Mouse (Mus musculus) intestine, embryonic 14.5 days (tissue): ENCODE data around the gene Slc22a16. TPM values are rescaled to one million over a fixed set of nuclear protein-coding genes. Genes with fewer than 3 reads are reported as not detected.

Experiments used
- ATAC-seq: fragments of 200-750 bp; cut with Nextera tagmentation; replicated peaks from 2 replicates; pipeline ENCODE4 v1.8.0; 2017; ENCODE audit warnings: low read depth, moderate number of reproducible peaks, moderate TSS enrichment, moderate library complexity; ENCODE audit not compliant: low FRiP score, low TSS enrichment
- DNase-seq: peaks from one replicate; pipeline ENCODE4 v3.0.0-alpha.2; 2018; ENCODE audit warnings: low spot score
- H3K27ac ChIP-seq: fragments of 300-500 bp; sonication (generic); 2 replicates; pipeline ENCODE4 v1.5.1; 2014; ENCODE audit warnings: low read depth, mild to moderate bottlenecking, control low read depth
- H3K27me3 ChIP-seq: fragments of 300-500 bp; sonication (generic); replicated peaks from 2 replicates; pipeline ENCODE4 v1.6.1; 2014; ENCODE audit warnings: low read length, control low read depth; ENCODE audit not compliant: control insufficient read depth, insufficient read depth
- H3K36me3 ChIP-seq: fragments of 300-500 bp; sonication (generic); 2 replicates; pipeline ENCODE4 v1.6.1; 2014; ENCODE audit warnings: low read length, control low read depth; ENCODE audit not compliant: control insufficient read depth, insufficient read depth
- H3K4me1 ChIP-seq: fragments of 300-500 bp; sonication (generic); replicated peaks from 2 replicates; pipeline ENCODE4 v1.6.1; 2014; ENCODE audit warnings: low read length, control low read depth, mixed read lengths; ENCODE audit not compliant: control insufficient read depth, insufficient read depth
- H3K4me2 ChIP-seq: fragments of 300-500 bp; sonication (generic); 2 replicates; pipeline ENCODE4 v1.6.1; 2014; ENCODE audit warnings: low read length
- H3K4me3 ChIP-seq: fragments of 300-500 bp; sonication (generic); 2 replicates; pipeline ENCODE4 v1.5.1; 2014; ENCODE audit warnings: low read depth, low read length, control low read depth, mixed read lengths
- H3K9ac ChIP-seq: fragments of 300-500 bp; sonication (generic); 2 replicates; pipeline ENCODE4 v1.6.1; 2014; ENCODE audit warnings: mild to moderate bottlenecking, low read length
- H3K9me3 ChIP-seq: fragments of 300-500 bp; sonication (generic); 2 replicates; pipeline ENCODE4 v1.6.1; 2016; ENCODE audit warnings: low read length, control low read depth; ENCODE audit not compliant: control insufficient read depth
- WGBS: fragments of 180-500 bp; shearing (Covaris S2); extraction: QIAGEN DNeasy Blood & Tissue Kit; methylation state at CpG from one replicate; pipeline ENCODE4 v1.1.7; 2014; 5-methylcytosine and 5-hydroxymethylcytosine counted together
- polyA plus RNA-seq: library from polyadenylated mRNA; unstranded; fragments of >200 nt; fragmentation: Nextera tagmentation; extraction: Ambion mirVana; gene quantifications from 2 replicates; pipeline ENCODE4 v1.2.1, GENCODE M21; 2014

Slc22a16 gene
- polyA plus RNA-seq, result not detected in 2 replicates

- Histone ChIP-seq H3K4me2 (no peak within 1 kb of the TSS), H3K27ac (no peak within 1 kb of the TSS), H3K4me3 (no peak within 1 kb of the TSS), H3K27me3 (no peaks in the 10 kb centered on the region), H3K4me1 (no peaks in the 10 kb centered on the region), H3K9me3 (0 out of 2 replicates have a peak, but pooled peaks cover 2% of the 10 kb centered on the region), H3K9ac (no peak within 1 kb of the TSS), H3K36me3 (no peaks in the 10 kb centered on the region)
- ATAC-seq (no peak), DNase-seq (no peak)
- 89% methylated on average over 12 of the region's 12 CpGs for WGBS
These were observed at the start of gene Slc22a16 for GRCm38 (mm10) chr10:40570036-40570435. TSS of gene Slc22a16 (plus strand) at chr10:40570336.

- no peak overlapping the region for H3K4me3 ChIP-seq
- no peaks in the 10 kb centered on the region for H3K36me3 ChIP-seq
- no peak for DNase-seq
These were observed 48.6 kb upstream of the Slc22a16 start for GRCm38 (mm10) chr10:40521579-40521978.

GRCm38 (mm10) chr10:40523312-40523975, 46.7 kb upstream of the Slc22a16 start:
- Histone ChIP-seq H3K4me1 (peaks cover 3% of the 10 kb centered on the region; the same call in 1 of the 2 replicates), H3K27me3 (no peaks in the 10 kb centered on the region), H3K9ac (no peak overlapping the region), H3K4me2 (no peak overlapping the region), H3K27ac (peak overlapping the region; percentile 77), H3K9me3 (no peaks in the 10 kb centered on the region), H3K36me3 (no peaks in the 10 kb centered on the region), H3K4me3 (no peak overlapping the region)
- 51% methylated on average over 7 of the region's 7 CpGs for WGBS
- DNase-seq (no peak), ATAC-seq (0 out of 2 replicates have a peak, but pooled peaks have one; percentile 14)

More at GRCm38 (mm10) chr10:40521579-40521978, 48.6 kb upstream of the Slc22a16 start:
- Histone ChIP-seq H3K4me1 (peaks cover 3% of the 10 kb centered on the region; the same call in 1 of the 2 replicates), H3K27ac (no peak overlapping the region), H3K27me3 (no peaks in the 10 kb centered on the region), H3K9me3 (no peaks in the 10 kb centered on the region), H3K9ac (no peak overlapping the region), H3K4me2 (no peak overlapping the region)
- 35% methylated on average over 12 of the region's 12 CpGs for WGBS
- no peak for ATAC-seq

GRCm38 (mm10) chr10:40524032-40524806, 45.9 kb upstream of the Slc22a16 start:
- Histone ChIP-seq H3K36me3 (no peaks in the 10 kb centered on the region), H3K9me3 (no peaks in the 10 kb centered on the region), H3K4me3 (no peak overlapping the region), H3K27ac (peak overlapping the region; percentile 77; the same call in 1 of the 2 replicates), H3K4me1 (peaks cover 3% of the 10 kb centered on the region; the same call in 1 of the 2 replicates), H3K27me3 (no peaks in the 10 kb centered on the region), H3K9ac (no peak overlapping the region), H3K4me2 (no peak overlapping the region)
- DNase-seq, result no peak
- WGBS, result 71% methylated on average over 9 of the region's 9 CpGs
- ATAC-seq, result no peak

- no peak overlapping the region for H3K4me3 ChIP-seq
- H3K9ac ChIP-seq, result no peak overlapping the region
- WGBS, result 30% methylated on average over 10 of the region's 10 CpGs
- no peak overlapping the region for H3K4me2 ChIP-seq
- H3K36me3 ChIP-seq, result no peaks in the 10 kb centered on the region
- H3K27ac ChIP-seq, result no peak overlapping the region
- H3K9me3 ChIP-seq, result no peaks in the 10 kb centered on the region
- H3K4me1 ChIP-seq, result peaks cover 3% of the 10 kb centered on the region; the same call in 1 of the 2 replicates
- no peaks in the 10 kb centered on the region for H3K27me3 ChIP-seq
- ATAC-seq (no peak), DNase-seq (peak; percentile 81)
These were observed 45.1 kb upstream of the Slc22a16 start for GRCm38 (mm10) chr10:40524991-40525390.

GRCm38 (mm10) chr10:40525616-40526155, 44.5 kb upstream of the Slc22a16 start:
- Histone ChIP-seq H3K27ac (no peak overlapping the region), H3K27me3 (no peaks in the 10 kb centered on the region), H3K9ac (no peak overlapping the region), H3K9me3 (no peaks in the 10 kb centered on the region), H3K4me3 (no peak overlapping the region), H3K4me1 (peaks cover 3% of the 10 kb centered on the region; the same call in 1 of the 2 replicates), H3K36me3 (no peaks in the 10 kb centered on the region), H3K4me2 (no peak overlapping the region)
- 64% methylated on average over 9 of the region's 9 CpGs for WGBS
- DNase-seq (no peak), ATAC-seq (no peak)

- no peaks in the 10 kb centered on the region for H3K27me3 ChIP-seq
- ATAC-seq, result no peak
- no peak overlapping the region for H3K4me3 ChIP-seq
- peaks cover 3% of the 10 kb centered on the region; the same call in 1 of the 2 replicates for H3K4me1 ChIP-seq
- DNase-seq, result no peak
- WGBS, result 82% methylated on average over 8 of the region's 8 CpGs
- H3K27ac ChIP-seq, result no peak overlapping the region
- H3K9me3 ChIP-seq, result no peaks in the 10 kb centered on the region
- no peaks in the 10 kb centered on the region for H3K36me3 ChIP-seq
- no peak overlapping the region for H3K4me2 ChIP-seq
- H3K9ac ChIP-seq, result no peak overlapping the region
These were observed 43.8 kb upstream of the Slc22a16 start for GRCm38 (mm10) chr10:40526301-40526761.

- DNase-seq (no peak), ATAC-seq (no peak)
- H3K27me3 ChIP-seq, result no peaks in the 10 kb centered on the region
- 64% methylated on average over 3 of the region's 3 CpGs for WGBS
- H3K27ac ChIP-seq, result no peak overlapping the region
- no peak overlapping the region for H3K4me2 ChIP-seq
- no peaks in the 10 kb centered on the region for H3K36me3 ChIP-seq
- H3K9ac ChIP-seq, result no peak overlapping the region
- no peaks in the 10 kb centered on the region for H3K9me3 ChIP-seq
- H3K4me1 ChIP-seq, result peaks cover 3% of the 10 kb centered on the region; the same call in 1 of the 2 replicates
- no peak overlapping the region for H3K4me3 ChIP-seq
These were observed 43.1 kb upstream of the Slc22a16 start for GRCm38 (mm10) chr10:40526986-40527385.
